Mouse (Mus musculus) bone marrow, adult 2 months (tissue): ENCODE results near the gene Vmn1r1.
"Not testable (repeated sequence)": the region's sequence is repeated elsewhere in the genome, so short reads cannot be mapped to it uniquely, and the experiment has no call there.

Experiments
- CTCF ChIP-seq: fragments of 200-500 bp; IDR thresholded peaks from 2 replicates; pipeline ENCODE4 v1.5.1; 2011; ENCODE audit warnings: low read length, control low read depth; ENCODE audit not compliant: control insufficient read depth, insufficient read depth
- POLR2A ChIP-seq: fragments of 200-500 bp; IDR thresholded peaks from 2 replicates; pipeline ENCODE4 v1.6.1; 2011; ENCODE audit warnings: low read depth, mild to moderate bottlenecking, control low read depth, low read length, borderline replicate concordance; ENCODE audit not compliant: control insufficient read depth

GRCm38 (mm10) chr1:182170206-182170605 is 5.9 kb upstream of the Vmn1r1 start:
- not testable (repeated sequence) for TF ChIP-seq CTCF, POLR2A
